Mouse (Mus musculus) ES-Bruce4 (cell line): ENCODE data around the gene Unc5c. TPM values are rescaled to one million over a fixed set of nuclear protein-coding genes. Genes with fewer than 3 reads are reported as not detected.

Experiments
- H3K27ac ChIP-seq: 2 replicates; pipeline ENCODE4 v1.5.1; 2012; ENCODE audit warnings: low read length, inconsistent platforms; ENCODE audit not compliant: insufficient read depth
- H3K27me3 ChIP-seq: 2 replicates; pipeline ENCODE4 v1.6.1; 2012; ENCODE audit warnings: mild to moderate bottlenecking, low read length, inconsistent platforms; ENCODE audit not compliant: control insufficient read depth, poor library complexity, insufficient read depth, severe bottlenecking
- H3K36me3 ChIP-seq: 2 replicates; pipeline ENCODE4 v1.6.1; 2012; ENCODE audit warnings: inconsistent platforms, mild to moderate bottlenecking, low read length, moderate library complexity; ENCODE audit not compliant: control insufficient read depth, poor library complexity, insufficient read depth, severe bottlenecking
- H3K4me1 ChIP-seq: one replicate; pipeline ENCODE4 v1.8.1; 2011; ENCODE audit warnings: low read length; ENCODE audit not compliant: control insufficient read depth, insufficient read depth
- H3K4me3 ChIP-seq: 2 replicates; pipeline ENCODE4 v1.5.1; 2011; ENCODE audit warnings: low read depth, mild to moderate bottlenecking, low read length
- H3K9ac ChIP-seq: 2 replicates; pipeline ENCODE4 v1.6.1; 2012; ENCODE audit warnings: low read depth, mild to moderate bottlenecking, inconsistent platforms; ENCODE audit not compliant: poor library complexity, severe bottlenecking
- H3K9me3 ChIP-seq: replicated peaks from 2 replicates; pipeline ENCODE4 v1.6.1; 2012; ENCODE audit warnings: mild to moderate bottlenecking, low read length, inconsistent platforms; ENCODE audit not compliant: control insufficient read depth, poor library complexity, insufficient read depth, severe bottlenecking
- CTCF ChIP-seq: IDR thresholded peaks from one replicate; pipeline ENCODE4 v1.8.1; 2011; ENCODE audit warnings: low read depth, low read length
- EP300 ChIP-seq: IDR thresholded peaks from 2 replicates; pipeline ENCODE4 v1.6.1; 2011; ENCODE audit warnings: low read depth, low read length; ENCODE audit not compliant: insufficient read depth
- POLR2A ChIP-seq: IDR thresholded peaks from one replicate; pipeline ENCODE4 v1.8.1; 2011; ENCODE audit warnings: low read length; ENCODE audit not compliant: insufficient read depth
- polyA plus RNA-seq: library from polyadenylated mRNA; stranded (reverse); fragments of >200 nt; gene quantifications from 2 replicates; pipeline ENCODE4 v1.2.4, GENCODE M21; 2011; ENCODE audit warnings: low read depth; ENCODE audit not compliant: missing spikeins, insufficient read depth, insufficient read length

Gene Unc5c
- polyA plus RNA-seq, 1 experiment, result 1.0 TPM

- no peak overlapping the region for H3K9ac ChIP-seq
- no peaks in the 10 kb centered on the region for H3K9me3 ChIP-seq
- no peaks in the 10 kb centered on the region for H3K36me3 ChIP-seq
- no peaks in the 10 kb centered on the region for H3K27me3 ChIP-seq
- H3K4me3 ChIP-seq, result no peak overlapping the region
- TF ChIP-seq EP300, result no peak
- no peak for TF ChIP-seq CTCF
- no peak for TF ChIP-seq POLR2A
- no peaks in the 10 kb centered on the region for H3K4me1 ChIP-seq
- H3K27ac ChIP-seq, result no peak overlapping the region
Measured at GRCm38 (mm10) chr3:141529599-141529998, 64.6 kb downstream of the Unc5c start.

DNA sequence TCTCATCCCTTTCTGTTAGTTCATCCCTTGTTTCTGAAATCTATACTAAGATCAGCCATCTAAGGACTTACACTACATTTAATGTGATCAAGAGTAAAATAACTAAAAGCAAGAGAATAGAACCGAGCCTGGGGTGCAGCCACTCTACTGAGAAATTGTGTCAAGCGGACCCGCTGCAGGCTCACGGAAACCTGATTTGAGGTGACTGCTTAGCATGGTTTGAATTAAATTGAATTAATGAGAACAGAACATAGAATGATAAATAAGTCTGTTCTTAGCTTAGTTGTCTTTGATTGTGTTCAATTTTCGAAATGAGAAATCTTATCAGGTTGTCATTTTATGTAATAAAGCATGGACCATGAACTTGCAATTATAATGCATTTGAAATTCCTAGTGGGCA is 68.8 kb downstream of the Unc5c start:
- no peak overlapping the region for H3K9ac ChIP-seq
- no peaks in the 10 kb centered on the region for H3K4me1 ChIP-seq
- TF ChIP-seq EP300, result no peak
- no peak for TF ChIP-seq CTCF
- TF ChIP-seq POLR2A, result no peak
- no peaks in the 10 kb centered on the region for H3K27me3 ChIP-seq
- H3K4me3 ChIP-seq, result no peak overlapping the region
- H3K9me3 ChIP-seq, result no peaks in the 10 kb centered on the region
- H3K36me3 ChIP-seq, result no peaks in the 10 kb centered on the region
- H3K27ac ChIP-seq, result no peak overlapping the region

DNA sequence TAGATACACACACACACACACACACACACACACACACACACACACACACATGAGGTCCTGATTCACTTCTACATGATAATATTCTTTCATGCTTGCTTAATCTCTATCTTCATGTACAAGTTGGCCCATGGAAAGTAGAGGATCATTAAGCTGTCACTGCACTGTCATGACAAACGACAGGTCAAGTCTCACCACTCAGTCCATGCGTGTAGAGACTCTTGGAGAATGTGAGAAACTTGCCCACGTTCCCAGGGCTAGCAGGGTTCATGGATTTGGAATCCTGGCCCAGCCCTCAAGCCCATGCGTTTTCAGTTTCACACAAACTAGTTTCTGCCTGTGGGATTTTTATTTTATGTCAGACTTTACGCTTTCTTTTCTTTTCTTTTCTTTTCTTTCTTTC is 71.8 kb downstream of the Unc5c start:
- no peak for TF ChIP-seq CTCF
- TF ChIP-seq EP300, result no peak
- no peak for TF ChIP-seq POLR2A
- no peaks in the 10 kb centered on the region for H3K4me1 ChIP-seq
- no peaks in the 10 kb centered on the region for H3K27me3 ChIP-seq
- no peak overlapping the region for H3K9ac ChIP-seq
- no peak overlapping the region for H3K4me3 ChIP-seq
- H3K27ac ChIP-seq, result no peak overlapping the region
- H3K36me3 ChIP-seq, result no peaks in the 10 kb centered on the region
- no peaks in the 10 kb centered on the region for H3K9me3 ChIP-seq

DNA sequence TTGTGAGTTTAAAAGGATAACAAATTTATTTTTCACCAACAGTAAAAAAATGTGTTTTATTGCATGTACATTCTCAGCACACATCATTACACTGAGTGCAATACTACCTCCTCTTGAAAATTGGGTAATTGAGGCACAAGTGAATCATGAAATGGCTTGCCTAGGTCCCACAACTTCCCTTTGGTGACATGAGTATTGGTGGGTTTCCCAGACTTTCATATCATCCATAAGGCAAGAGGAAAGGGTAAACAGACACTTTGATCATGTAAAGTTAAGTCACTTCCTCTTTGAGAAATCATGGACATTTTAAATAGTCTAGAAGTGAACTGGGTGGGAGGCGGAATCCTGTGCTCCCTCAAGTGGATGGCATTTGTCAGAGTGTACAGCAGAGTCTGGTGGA is 73.1 kb downstream of the Unc5c start:
- Histone ChIP-seq H3K27me3 (no peaks in the 10 kb centered on the region), H3K27ac (no peak overlapping the region), H3K9ac (no peak overlapping the region), H3K4me3 (no peak overlapping the region), H3K9me3 (no peaks in the 10 kb centered on the region), H3K4me1 (no peaks in the 10 kb centered on the region), H3K36me3 (no peaks in the 10 kb centered on the region)
- no peak for TF ChIP-seq EP300
- no peak for TF ChIP-seq CTCF
- no peak for TF ChIP-seq POLR2A

DNA sequence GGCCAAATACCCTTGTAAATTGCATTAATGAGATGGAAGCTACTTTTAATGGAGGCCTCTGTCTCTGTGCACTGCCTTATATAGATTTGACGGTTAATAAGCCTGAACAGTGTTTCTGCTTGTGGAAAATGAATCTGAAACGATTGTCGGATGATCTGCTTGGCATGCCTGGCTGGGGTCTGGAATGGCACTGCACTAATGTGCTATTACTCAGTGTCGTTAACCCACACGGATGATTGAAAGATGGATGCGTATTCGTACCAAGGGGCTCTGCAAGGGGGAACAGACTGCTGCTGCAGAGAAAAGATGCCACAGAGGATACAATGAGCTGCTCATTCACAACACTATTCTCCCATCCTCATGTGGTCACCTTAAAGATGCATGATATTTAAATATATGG is 75.7 kb downstream of the Unc5c start:
- no peak overlapping the region for H3K27ac ChIP-seq
- no peaks in the 10 kb centered on the region for H3K4me1 ChIP-seq
- no peak overlapping the region for H3K9ac ChIP-seq
- no peaks in the 10 kb centered on the region for H3K27me3 ChIP-seq
- H3K36me3 ChIP-seq, result no peaks in the 10 kb centered on the region
- H3K9me3 ChIP-seq, result no peaks in the 10 kb centered on the region
- TF ChIP-seq EP300 (no peak), CTCF (no peak), POLR2A (no peak)
- no peak overlapping the region for H3K4me3 ChIP-seq

- Histone ChIP-seq H3K4me1 (no peaks in the 10 kb centered on the region), H3K27ac (no peak overlapping the region), H3K27me3 (no peaks in the 10 kb centered on the region), H3K9ac (no peak overlapping the region), H3K4me3 (no peak overlapping the region), H3K36me3 (no peaks in the 10 kb centered on the region), H3K9me3 (no peaks in the 10 kb centered on the region)
- TF ChIP-seq EP300 (no peak), POLR2A (no peak), CTCF (no peak)
Measured at GRCm38 (mm10) chr3:141547341-141547814, 82.4 kb downstream of the Unc5c start.
